28 mouse cellular contexts compared by ENCODE assay signal in the genomic region with DNA sequence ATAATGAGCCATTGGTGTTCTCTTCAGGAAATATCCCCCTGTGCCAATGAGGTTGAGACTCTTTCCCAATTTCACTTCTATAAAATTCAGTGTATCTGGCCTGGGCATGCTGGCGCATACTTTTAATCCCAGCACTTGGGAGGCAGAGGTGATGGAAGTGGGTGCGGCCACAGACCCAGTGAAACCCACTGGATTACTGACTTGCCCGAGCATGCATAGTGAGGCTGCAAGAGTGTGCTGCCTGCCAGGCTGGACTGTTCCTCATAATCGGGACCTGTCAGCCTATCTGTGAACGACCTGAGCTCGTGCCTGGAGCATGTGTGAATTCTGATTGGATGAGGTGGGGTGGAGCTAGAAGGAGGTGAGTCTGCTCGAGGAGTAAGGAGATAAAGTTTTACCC. TPM values are rescaled to one million over a fixed set of nuclear protein-coding genes. Genes with fewer than 3 reads are reported as not detected.
DNase-seq lines count a peak whose midpoint lies in the region; ATAC-seq lines count a peak whose summit lies in the region.
"Had no signal": no experiment of that assay in that cellular context is flagged by ENCODE, and none has a peak within 500 bp of the region (broad histone marks: within the 10 kb centered on the region; RNA-seq: fewer than 3 reads in every experiment).

No protein-coding gene starts in this region.

- H3K27me3 ChIP-seq in midbrain, embryonic 11.5 days (ENCODE audit: control insufficient read depth, insufficient read depth, low read length): no peaks in the 10 kb centered on the region
- H3K27me3 ChIP-seq in midbrain, embryonic 13.5 days: no peaks in the 10 kb centered on the region
- H3K27me3 ChIP-seq: embryonic facial prominence, embryonic 12.5 days; embryonic facial prominence, embryonic 15.5 days; forebrain, embryonic 12.5 days; forebrain, embryonic 15.5 days; heart, embryonic 12.5 days; heart, embryonic 15.5 days; hindbrain, embryonic 12.5 days; hindbrain, embryonic 15.5 days had no signal

- 62% methylated on average over 7 of the region's 7 CpGs for WGBS in midbrain, embryonic 11.5 days
- 58% methylated on average over 7 of the region's 7 CpGs for WGBS in midbrain, embryonic 13.5 days

- ATAC-seq in midbrain, embryonic 11.5 days (ENCODE audit: low FRiP score): peak; percentile 40; the same call in 1 of the 2 replicates
- no peak for ATAC-seq in midbrain, embryonic 13.5 days
- ATAC-seq: forebrain, embryonic 15.5 days; intestine, postnatal 0 days had no signal

- no peak overlapping the region for H3K4me2 ChIP-seq in midbrain, embryonic 11.5 days
- H3K4me2 ChIP-seq in midbrain, embryonic 13.5 days (replicated peaks): no peak overlapping the region
- H3K4me2 ChIP-seq: embryonic facial prominence, embryonic 12.5 days; embryonic facial prominence, embryonic 15.5 days; forebrain, embryonic 12.5 days; forebrain, embryonic 15.5 days; heart, embryonic 12.5 days; heart, embryonic 15.5 days; hindbrain, embryonic 12.5 days; hindbrain, embryonic 15.5 days had no signal

- DNase-seq in midbrain, embryonic 11.5 days (ENCODE audit: low spot score, missing footprints): no peak
- DNase-seq in R1 (ENCODE audit: low read depth, low spot score): peak; percentile 37
- peak; percentile 96 for DNase-seq in fat pad, adult 2 months (ENCODE audit: extremely low read depth, low read depth, low spot score)
- no peak for DNase-seq in urinary bladder, adult 2 months (ENCODE audit: low spot score)
- DNase-seq in frontal cortex, postnatal 10 days (ENCODE audit: low spot score in 2 of 2): no peak
- DNase-seq: adrenal gland, adult 2 months; adrenal gland, postnatal 14 days; cerebellum, adult 2 months; cerebellum, adult 9-11 months; cerebellum, postnatal 25 days; gastrocnemius, postnatal 10 days; gastrocnemius, postnatal 36 days; heart, adult 18-20 months; heart, postnatal 10 days; heart, postnatal 36 days; kidney, adult 2 months had no signal

- no peak overlapping the region for H3K4me3 ChIP-seq in midbrain, embryonic 11.5 days (ENCODE audit: low read depth, low read length)
- H3K4me3 ChIP-seq in midbrain, embryonic 13.5 days (replicated peaks): no peak overlapping the region
- H3K4me3 ChIP-seq: embryonic facial prominence, embryonic 12.5 days; embryonic facial prominence, embryonic 15.5 days; forebrain, embryonic 12.5 days; forebrain, embryonic 15.5 days; heart, embryonic 12.5 days; heart, embryonic 15.5 days; hindbrain, embryonic 12.5 days; hindbrain, embryonic 15.5 days had no signal

- no peaks in the 10 kb centered on the region for H3K9me3 ChIP-seq in midbrain, embryonic 11.5 days (ENCODE audit: control insufficient read depth, low read length)
- no peaks in the 10 kb centered on the region for H3K9me3 ChIP-seq in midbrain, embryonic 13.5 days
- H3K9me3 ChIP-seq: embryonic facial prominence, embryonic 12.5 days; embryonic facial prominence, embryonic 15.5 days; forebrain, embryonic 12.5 days; forebrain, embryonic 15.5 days; heart, embryonic 12.5 days; heart, embryonic 15.5 days; hindbrain, embryonic 12.5 days; hindbrain, embryonic 15.5 days had no signal

- H3K36me3 ChIP-seq in midbrain, embryonic 11.5 days (ENCODE audit: control insufficient read depth, insufficient read depth, low read length): no peaks in the 10 kb centered on the region
- H3K36me3 ChIP-seq in midbrain, embryonic 13.5 days: no peaks in the 10 kb centered on the region
- H3K36me3 ChIP-seq: embryonic facial prominence, embryonic 12.5 days; embryonic facial prominence, embryonic 15.5 days; forebrain, embryonic 12.5 days; forebrain, embryonic 15.5 days; heart, embryonic 12.5 days; heart, embryonic 15.5 days; hindbrain, embryonic 12.5 days; hindbrain, embryonic 15.5 days had no signal

- H3K27ac ChIP-seq in midbrain, embryonic 11.5 days (ENCODE audit: low read depth, low read length): no peak overlapping the region
- H3K27ac ChIP-seq in midbrain, embryonic 13.5 days: no peak overlapping the region
- H3K27ac ChIP-seq: embryonic facial prominence, embryonic 12.5 days; embryonic facial prominence, embryonic 15.5 days; forebrain, embryonic 12.5 days; forebrain, embryonic 15.5 days; heart, embryonic 15.5 days; hindbrain, embryonic 12.5 days; hindbrain, embryonic 15.5 days had no signal

- H3K4me1 ChIP-seq in midbrain, embryonic 11.5 days (ENCODE audit: control insufficient read depth, insufficient read depth, low read length): no peaks in the 10 kb centered on the region
- H3K4me1 ChIP-seq in midbrain, embryonic 13.5 days (replicated peaks): no peaks in the 10 kb centered on the region
- H3K4me1 ChIP-seq: embryonic facial prominence, embryonic 12.5 days; embryonic facial prominence, embryonic 15.5 days; forebrain, embryonic 12.5 days; forebrain, embryonic 15.5 days; heart, embryonic 12.5 days; heart, embryonic 15.5 days; hindbrain, embryonic 12.5 days; hindbrain, embryonic 15.5 days had no signal

- no peak overlapping the region for H3K9ac ChIP-seq in midbrain, embryonic 11.5 days (ENCODE audit: low read length)
- H3K9ac ChIP-seq in midbrain, embryonic 13.5 days (replicated peaks): no peak overlapping the region
- H3K9ac ChIP-seq: embryonic facial prominence, embryonic 12.5 days; embryonic facial prominence, embryonic 15.5 days; forebrain, embryonic 12.5 days; forebrain, embryonic 15.5 days; heart, embryonic 12.5 days; heart, embryonic 15.5 days; hindbrain, embryonic 12.5 days; hindbrain, embryonic 15.5 days had no signal

RNA-seq across cellular contexts. Expression of gene Vmn2r81, which starts 25.3 kb away (rescaled TPM):
- not detected in 2 replicates for polyA plus RNA-seq in midbrain, embryonic 11.5 days (2014; fragmentation: Nextera tagmentation; extraction: Ambion mirVana)
- not detected in 2 replicates for polyA plus RNA-seq in midbrain, embryonic 13.5 days (2015; fragmentation: Nextera tagmentation; extraction: Ambion mirVana)
- not detected in 2 replicates for polyA plus RNA-seq in urinary bladder, adult 2 months (2012; rRNA removed)
- polyA plus RNA-seq: adrenal gland, adult 2 months; C2C12; cerebellum, adult 2 months; embryonic facial prominence, embryonic 12.5 days; embryonic facial prominence, embryonic 15.5 days; forebrain, embryonic 12.5 days; forebrain, embryonic 15.5 days; heart, embryonic 12.5 days; heart, embryonic 15.5 days; hindbrain, embryonic 12.5 days; hindbrain, embryonic 15.5 days; intestine, embryonic 14.5 days; intestine, postnatal 0 days; kidney, adult 2 months had no signal

Comparison
In these comparisons a context has a peak if more than half of its experiments do, and no peak if none do; other contexts are left out.
1. DNase-seq: peak in R1 (single experiment) and fat pad, adult 2 months (single experiment); none in midbrain, embryonic 11.5 days (single experiment), urinary bladder, adult 2 months (single experiment) and frontal cortex, postnatal 10 days (0 of 2).